Comparison of ENCODE assay signal across 17 mouse cellular contexts in the genomic region with DNA sequence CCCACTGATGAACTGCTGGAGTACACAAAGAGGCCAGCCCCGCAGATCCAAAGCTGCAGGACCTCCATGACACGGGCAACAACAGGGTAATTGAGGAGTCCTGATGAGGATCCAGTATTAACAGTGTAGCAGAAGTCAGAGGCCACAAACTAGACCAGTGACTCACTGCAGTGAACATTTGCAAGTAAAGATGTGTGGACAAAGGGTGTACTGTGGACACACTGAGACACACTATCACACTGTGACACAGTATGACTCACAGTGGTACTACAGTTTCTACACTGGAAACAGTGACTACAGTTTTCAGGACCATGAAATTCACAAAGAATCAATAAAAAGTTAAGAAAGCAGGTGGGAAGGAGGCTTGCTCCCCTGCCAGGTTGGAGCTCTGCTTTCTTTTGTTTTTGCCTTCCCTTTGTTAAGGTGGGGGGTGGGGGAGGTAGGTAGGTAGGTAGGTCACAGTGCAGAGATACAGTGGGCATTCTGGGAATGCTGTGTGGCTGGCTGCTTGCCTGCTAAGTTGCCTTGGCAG. TPM values are rescaled to one million over a fixed set of nuclear protein-coding genes. Genes with fewer than 3 reads are reported as not detected.
"Had no signal": no experiment of that assay in that cellular context is flagged by ENCODE, and none has a peak within 500 bp of the region (broad histone marks: within the 10 kb centered on the region; RNA-seq: fewer than 3 reads in every experiment).

No protein-coding gene starts in this region.

- DNase-seq: kidney, adult 8-10 months; kidney, postnatal 25 days; liver; lung, adult 2 months; lung, postnatal 4 days; right cerebral cortex, postnatal 25 days; thymus, adult 18-20 months; thymus, postnatal 14 days had no signal

- H3K9me3 ChIP-seq: limb, embryonic 12.5 days; liver, embryonic 15.5 days; midbrain, embryonic 12.5 days had no signal

- ATAC-seq: lung, postnatal 0 days; midbrain, embryonic 16.5 days had no signal

- H3K4me3 ChIP-seq: limb, embryonic 12.5 days; liver, embryonic 15.5 days; midbrain, embryonic 12.5 days had no signal

- H3K27me3 ChIP-seq: limb, embryonic 12.5 days; liver, embryonic 15.5 days; midbrain, embryonic 12.5 days had no signal

RNA-seq across cellular contexts. Expression of gene Gm10401, which starts 52.9 kb away (rescaled TPM):
- total RNA-seq: layer of hippocampus, postnatal 25 days; left cerebral cortex, adult 8-10 months; left cerebral cortex, postnatal 36 days; megakaryocyte-erythroid progenitor cell, adult 5-6 weeks had no signal
- polyA plus RNA-seq: lung, adult 2 months had no signal
